Mouse (Mus musculus) lung, postnatal 36 days (tissue): ENCODE data around the gene Ssu72.
"Not testable (repeated sequence)": the region's sequence is repeated elsewhere in the genome, so short reads cannot be mapped to it uniquely, and the experiment has no call there.

Experiments used
- DNase-seq: peaks from one replicate; pipeline ENCODE4 v3.0.0; 2022; ENCODE audit warnings: mixed read lengths

Ssu72 gene

GRCm38 (mm10) chr4:155704721-155705591 lies at the start of gene Ssu72:
Ssu72 (plus strand) TSS chr4:155704800.
- DNase-seq: peak; percentile 95

- DNase-seq: no peak
Observed at GRCm38 (mm10) chr4:155656214-155656751, 48.3 kb upstream of the Ssu72 start.

GRCm38 (mm10) chr4:155658961-155659360 lies 45.6 kb upstream of the Ssu72 start:
- no peak for DNase-seq

GRCm38 (mm10) chr4:155660641-155661040 lies 44.0 kb upstream of the Ssu72 start:
- no peak for DNase-seq

- DNase-seq: no peak
Observed at GRCm38 (mm10) chr4:155666903-155667302, 37.7 kb upstream of the Ssu72 start.

GRCm38 (mm10) chr4:155668689-155669597 lies 35.7 kb upstream of the Ssu72 start, which contains the start of gene Mib2:
Mib2 (minus strand) TSS chr4:155669198.
- peak; percentile 99 for DNase-seq

- DNase-seq: no peak
Observed at GRCm38 (mm10) chr4:155669598-155670075, 35.0 kb upstream of the Ssu72 start.

GRCm38 (mm10) chr4:155670236-155670635 lies 34.4 kb upstream of the Ssu72 start:
- not testable (repeated sequence) for DNase-seq

GRCm38 (mm10) chr4:155672082-155672481 lies 32.5 kb upstream of the Ssu72 start:
- DNase-seq: no peak

GRCm38 (mm10) chr4:155675991-155676390 lies 28.6 kb upstream of the Ssu72 start:
- DNase-seq: peak; percentile 70

GRCm38 (mm10) chr4:155683670-155684277 lies 20.8 kb upstream of the Ssu72 start:
- peak; percentile 28 for DNase-seq

- not testable (repeated sequence) for DNase-seq
Observed at GRCm38 (mm10) chr4:155687764-155688163, 16.8 kb upstream of the Ssu72 start.

GRCm38 (mm10) chr4:155690571-155691375 lies 13.8 kb upstream of the Ssu72 start:
- DNase-seq: no peak

- DNase-seq: no peak
Observed at GRCm38 (mm10) chr4:155692421-155692820, 12.2 kb upstream of the Ssu72 start.

GRCm38 (mm10) chr4:155694111-155694481 lies 10.5 kb upstream of the Ssu72 start, which contains the start of gene Fndc10:
Fndc10 (plus strand) TSS chr4:155694342.
- peak; percentile 55 for DNase-seq

GRCm38 (mm10) chr4:155694482-155695401 lies 9.9 kb upstream of the Ssu72 start:
- peak; percentile 40 for DNase-seq

GRCm38 (mm10) chr4:155695531-155696062 lies 9.0 kb upstream of the Ssu72 start:
- DNase-seq: no peak

- DNase-seq: no peak
Observed at GRCm38 (mm10) chr4:155696261-155697255, 8.0 kb upstream of the Ssu72 start.

- peak; percentile 18 for DNase-seq
Observed at GRCm38 (mm10) chr4:155700425-155700824, 4.2 kb upstream of the Ssu72 start.
